Mouse (Mus musculus): ENCODE data around the gene Fignl2. TPM values are rescaled to one million over a fixed set of nuclear protein-coding genes. Genes with fewer than 3 reads are reported as not detected.

Gene Fignl2
- total and polyA plus RNA-seq, 2 experiments from 2014 or later: 0.12 to 3.9 TPM

- H3K4me3 ChIP-seq (ENCODE audit: low read depth, low read length): no peak overlapping the region
- no peak overlapping the region for H3K4me2 ChIP-seq (ENCODE audit: low read depth, low read length)
- no peak for ATAC-seq (ENCODE audit: insufficient read depth, low read depth)
- no peak overlapping the region for H3K27ac ChIP-seq (ENCODE audit: low read depth)
- no peaks in the 10 kb centered on the region for H3K9me3 ChIP-seq (replicated peaks; ENCODE audit: control insufficient read depth, low read length)
- H3K27me3 ChIP-seq (ENCODE audit: control insufficient read depth, insufficient read depth, low read length): peaks cover 22% of the 10 kb centered on the region
- no peaks in the 10 kb centered on the region for H3K4me1 ChIP-seq (ENCODE audit: control insufficient read depth, insufficient read depth)
- TF ChIP-seq EP300 (IDR thresholded peaks at IDR 0.05; ENCODE audit: low read depth) (no peak), CTCF (IDR thresholded peaks at IDR 0.05; ENCODE audit: low read depth) (no peak)
- 55% methylated on average over 4 of the region's 4 CpGs for WGBS
- no peak overlapping the region for H3K9ac ChIP-seq (replicated peaks; ENCODE audit: low read depth, low read length)
- DNase-seq (ENCODE audit: low spot score): no peak
- H3K36me3 ChIP-seq (replicated peaks; ENCODE audit: control insufficient read depth, insufficient read depth, low read length): no peaks in the 10 kb centered on the region
These were observed 3.9 kb upstream of the Fignl2 start for GRCm38 (mm10) chr15:101082236-101082635.

GRCm38 (mm10) chr15:101081035-101081548 is 2.7 kb upstream of the Fignl2 start:
- H3K27ac ChIP-seq (ENCODE audit: low read depth): no peak overlapping the region

GRCm38 (mm10) chr15:101080031-101080520 is 1.7 kb upstream of the Fignl2 start:
- no peak for TF ChIP-seq CTCF (IDR thresholded peaks at IDR 0.05; ENCODE audit: low read depth)
- TF ChIP-seq EP300 (IDR thresholded peaks at IDR 0.05; ENCODE audit: low read depth): no peak
- WGBS: 83% methylated on average over 9 of the region's 9 CpGs
- H3K4me2 ChIP-seq (ENCODE audit: low read depth, low read length): no peak overlapping the region
- H3K4me1 ChIP-seq (ENCODE audit: control insufficient read depth, insufficient read depth): no peaks in the 10 kb centered on the region
- H3K27me3 ChIP-seq (ENCODE audit: control insufficient read depth, insufficient read depth, low read length): peaks cover 40% of the 10 kb centered on the region
- no peaks in the 10 kb centered on the region for H3K9me3 ChIP-seq (replicated peaks; ENCODE audit: control insufficient read depth, low read length)
- H3K9ac ChIP-seq (replicated peaks; ENCODE audit: low read depth, low read length): no peak overlapping the region
- no peak overlapping the region for H3K4me3 ChIP-seq (ENCODE audit: low read depth, low read length)
- no peak for DNase-seq (ENCODE audit: low spot score)
- no peaks in the 10 kb centered on the region for H3K36me3 ChIP-seq (replicated peaks; ENCODE audit: control insufficient read depth, insufficient read depth, low read length)
- no peak overlapping the region for H3K27ac ChIP-seq (ENCODE audit: low read depth)
- ATAC-seq (ENCODE audit: insufficient read depth, low read depth): no peak

More at GRCm38 (mm10) chr15:101081035-101081548, 2.7 kb upstream of the Fignl2 start:
- TF ChIP-seq CTCF (IDR thresholded peaks at IDR 0.05; ENCODE audit: low read depth): no peak
- TF ChIP-seq EP300 (IDR thresholded peaks at IDR 0.05; ENCODE audit: low read depth): no peak
- H3K36me3 ChIP-seq (replicated peaks; ENCODE audit: control insufficient read depth, insufficient read depth, low read length): no peaks in the 10 kb centered on the region
- 67% methylated on average over 7 of the region's 7 CpGs for WGBS
- DNase-seq (ENCODE audit: low spot score): no peak
- H3K4me2 ChIP-seq (ENCODE audit: low read depth, low read length): no peak overlapping the region
- ATAC-seq (ENCODE audit: insufficient read depth, low read depth): no peak
- H3K4me1 ChIP-seq (ENCODE audit: control insufficient read depth, insufficient read depth): no peaks in the 10 kb centered on the region
- H3K4me3 ChIP-seq (ENCODE audit: low read depth, low read length): no peak overlapping the region
- peaks cover 33% of the 10 kb centered on the region for H3K27me3 ChIP-seq (ENCODE audit: control insufficient read depth, insufficient read depth, low read length)
- H3K9ac ChIP-seq (replicated peaks; ENCODE audit: low read depth, low read length): no peak overlapping the region
- H3K9me3 ChIP-seq (replicated peaks; ENCODE audit: control insufficient read depth, low read length): no peaks in the 10 kb centered on the region

GRCm38 (mm10) chr15:101078731-101079156 is 377 bp upstream of the Fignl2 start:
- Histone ChIP-seq H3K4me1 (ENCODE audit: control insufficient read depth, insufficient read depth) (no peaks in the 10 kb centered on the region), H3K27ac (ENCODE audit: low read depth) (peak overlapping the region; percentile 69), H3K9ac (replicated peaks; ENCODE audit: low read depth, low read length) (peak overlapping the region; percentile 74; the same call in 1 of the 2 replicates), H3K27me3 (ENCODE audit: control insufficient read depth, insufficient read depth, low read length) (peaks cover 40% of the 10 kb centered on the region), H3K4me3 (ENCODE audit: low read depth, low read length) (peak overlapping the region; percentile 63), H3K4me2 (ENCODE audit: low read depth, low read length) (peak overlapping the region; percentile 91), H3K9me3 (replicated peaks; ENCODE audit: control insufficient read depth, low read length) (no peaks in the 10 kb centered on the region), H3K36me3 (replicated peaks; ENCODE audit: control insufficient read depth, insufficient read depth, low read length) (no peaks in the 10 kb centered on the region)
- DNase-seq (ENCODE audit: low spot score) (peak; percentile 50), ATAC-seq (ENCODE audit: insufficient read depth, low read depth) (peak; percentile 80)
- WGBS: under 1% methylated on average over 24 of the region's 30 CpGs
- no peak; the same call in 1 of the 2 replicates for TF ChIP-seq CTCF (IDR thresholded peaks at IDR 0.05; ENCODE audit: low read depth)
- TF ChIP-seq EP300 (IDR thresholded peaks at IDR 0.05; ENCODE audit: low read depth): no peak

GRCm38 (mm10) chr15:101077001-101077812 is 1.2 kb downstream of the Fignl2 start:
- 3% methylated on average over 34 of the region's 34 CpGs for WGBS
- TF ChIP-seq EP300 (IDR thresholded peaks at IDR 0.05; ENCODE audit: low read depth) (no peak), CTCF (IDR thresholded peaks at IDR 0.05; ENCODE audit: low read depth) (no peak)
- Histone ChIP-seq H3K4me1 (ENCODE audit: control insufficient read depth, insufficient read depth) (peaks cover 4% of the 10 kb centered on the region; the same call in 1 of the 2 replicates), H3K4me3 (ENCODE audit: low read depth, low read length) (peak overlapping the region; percentile 63), H3K9ac (replicated peaks; ENCODE audit: low read depth, low read length) (peak overlapping the region; percentile 74), H3K4me2 (ENCODE audit: low read depth, low read length) (peak overlapping the region; percentile 91), H3K36me3 (replicated peaks; ENCODE audit: control insufficient read depth, insufficient read depth, low read length) (no peaks in the 10 kb centered on the region), H3K27ac (ENCODE audit: low read depth) (peak overlapping the region; percentile 69), H3K9me3 (replicated peaks; ENCODE audit: control insufficient read depth, low read length) (no peaks in the 10 kb centered on the region), H3K27me3 (ENCODE audit: control insufficient read depth, insufficient read depth, low read length) (peaks cover 40% of the 10 kb centered on the region)
- no peak for ATAC-seq (ENCODE audit: insufficient read depth, low read depth)
- no peak for DNase-seq (ENCODE audit: low spot score)
